Mouse (Mus musculus) lung, postnatal 0 days (tissue): Measurements from ENCODE around the gene Rras.

Experiments used
- CTCF ChIP-seq: IDR thresholded peaks from 2 replicates; pipeline ENCODE4 v1.5.1; 2016; ENCODE audit warnings: antibody characterized with exemption, mild to moderate bottlenecking
- EP300 ChIP-seq: IDR thresholded peaks from 2 replicates; pipeline ENCODE4 v1.6.1; 2016; ENCODE audit warnings: antibody characterized with exemption, mild to moderate bottlenecking, control low read depth

DNA sequence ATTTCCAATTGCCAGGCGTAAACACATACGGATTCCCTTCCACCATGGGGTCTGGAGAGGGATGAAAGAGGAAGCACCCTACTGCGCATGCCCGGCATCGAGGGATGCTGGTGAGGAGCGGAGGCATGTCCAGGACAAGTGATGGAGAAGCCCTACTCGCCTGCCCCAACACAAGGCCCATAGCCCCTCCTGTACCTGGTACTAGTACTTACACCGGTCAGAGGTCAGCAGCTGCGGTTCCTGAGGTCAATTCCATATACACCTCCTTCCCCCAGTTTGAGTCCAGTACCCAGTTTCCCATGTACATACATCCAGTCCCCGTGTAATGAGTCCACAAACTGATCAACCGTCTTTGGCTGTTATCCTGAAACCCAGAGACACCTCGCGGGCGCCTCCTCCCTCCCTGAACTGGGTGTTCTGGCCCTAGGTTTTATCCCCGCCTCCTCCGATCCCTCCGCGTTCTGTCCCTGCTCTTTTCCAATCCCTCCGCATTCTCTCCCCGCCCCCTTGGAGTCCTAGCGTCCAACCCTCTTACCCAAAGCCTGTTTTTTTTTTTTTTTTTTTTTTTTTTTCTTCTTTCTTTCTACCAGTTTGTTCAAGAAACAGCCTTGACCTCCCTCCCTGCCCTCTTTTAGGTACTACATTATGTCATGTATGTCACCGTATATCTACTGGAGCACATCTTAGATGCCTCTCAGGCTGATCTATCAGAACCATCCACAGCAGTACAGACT is 43.2 kb upstream of the Rras start, which contains the start of gene Cpt1c:
- TF ChIP-seq CTCF (0 out of 2 replicates have a peak, but pooled peaks have one; percentile 13), EP300 (no peak)
